Mouse (Mus musculus): ENCODE data around the gene Lima1.
A peak's percentile ranks its signal among the peaks of the same experiment; 100 is the strongest.
"Not testable (repeated sequence)": the region's sequence is repeated elsewhere in the genome, so short reads cannot be mapped to it uniquely, and the experiment has no call there.

The Lima1 gene

GRCm38 (mm10) chr15:99807776-99808735 is 67.2 kb downstream of the Lima1 start:
- no peak for DNase-seq (ENCODE audit: low read depth, low spot score)

GRCm38 (mm10) chr15:99806171-99806570 is 69.1 kb downstream of the Lima1 start:
- peak; percentile 86 for DNase-seq (ENCODE audit: low read depth, low spot score)

GRCm38 (mm10) chr15:99805673-99806072 is 69.6 kb downstream of the Lima1 start:
- DNase-seq (ENCODE audit: low read depth, low spot score), result no peak

- DNase-seq (ENCODE audit: low read depth, low spot score), result peak; percentile 51
Measured at GRCm38 (mm10) chr15:99803186-99803644, 72.0 kb downstream of the Lima1 start.

GRCm38 (mm10) chr15:99801885-99802572 is 73.2 kb downstream of the Lima1 start:
- no peak for DNase-seq (ENCODE audit: low read depth, low spot score)

- peak; percentile 89 for DNase-seq (ENCODE audit: low read depth, low spot score)
Measured at GRCm38 (mm10) chr15:99799706-99800105, 75.5 kb downstream of the Lima1 start.

- DNase-seq (ENCODE audit: low read depth, low spot score), result no peak
Measured at GRCm38 (mm10) chr15:99797898-99798297, 77.4 kb downstream of the Lima1 start.

- no peak for DNase-seq (ENCODE audit: low read depth, low spot score)
Measured at GRCm38 (mm10) chr15:99796735-99797134, 78.5 kb downstream of the Lima1 start.

GRCm38 (mm10) chr15:99796066-99796465 is 79.2 kb downstream of the Lima1 start:
- peak; percentile 81 for DNase-seq (ENCODE audit: low read depth, low spot score)

GRCm38 (mm10) chr15:99792221-99792815 is 82.9 kb downstream of the Lima1 start:
- peak; percentile 82 for DNase-seq (ENCODE audit: low read depth, low spot score)

GRCm38 (mm10) chr15:99791003-99791402 is 84.3 kb downstream of the Lima1 start:
- DNase-seq (ENCODE audit: low read depth, low spot score), result no peak

GRCm38 (mm10) chr15:99790464-99790863 is 84.8 kb downstream of the Lima1 start:
- DNase-seq (ENCODE audit: low read depth, low spot score), result no peak

GRCm38 (mm10) chr15:99787625-99788120 is 87.6 kb downstream of the Lima1 start:
- no peak for DNase-seq (ENCODE audit: low read depth, low spot score)

- DNase-seq (ENCODE audit: low read depth, low spot score), result no peak
Measured at GRCm38 (mm10) chr15:99778677-99779335, 96.5 kb downstream of the Lima1 start.

- peak; percentile 73 for DNase-seq (ENCODE audit: low read depth, low spot score)
Measured at GRCm38 (mm10) chr15:99778148-99778547, 97.1 kb downstream of the Lima1 start.

GRCm38 (mm10) chr15:99772925-99773324 is 102.3 kb downstream of the Lima1 start:
- DNase-seq (ENCODE audit: low read depth, low spot score), result no peak

- not testable (repeated sequence) for DNase-seq (ENCODE audit: low read depth, low spot score)
Measured at GRCm38 (mm10) chr15:99772881-99772924, 102.6 kb downstream of the Lima1 start, which contains the start of gene Cers5. Gene Cers5, minus strand, starts transcription at chr15:99772885.

GRCm38 (mm10) chr15:99772277-99772880 is 102.9 kb downstream of the Lima1 start:
- peak; percentile 97 for DNase-seq (ENCODE audit: low read depth, low spot score)

GRCm38 (mm10) chr15:99771601-99772276 is 103.5 kb downstream of the Lima1 start:
- peak; percentile 70 for DNase-seq (ENCODE audit: low read depth, low spot score)

- DNase-seq (ENCODE audit: low read depth, low spot score), result no peak
Measured at GRCm38 (mm10) chr15:99771004-99771500, 104.2 kb downstream of the Lima1 start.

- DNase-seq (ENCODE audit: low read depth, low spot score), result no peak
Measured at GRCm38 (mm10) chr15:99768761-99769160, 106.5 kb downstream of the Lima1 start.

Measured in R1 (cell line).